Mouse (Mus musculus): ENCODE results near the gene Alox5.

Gene Alox5

DNA sequence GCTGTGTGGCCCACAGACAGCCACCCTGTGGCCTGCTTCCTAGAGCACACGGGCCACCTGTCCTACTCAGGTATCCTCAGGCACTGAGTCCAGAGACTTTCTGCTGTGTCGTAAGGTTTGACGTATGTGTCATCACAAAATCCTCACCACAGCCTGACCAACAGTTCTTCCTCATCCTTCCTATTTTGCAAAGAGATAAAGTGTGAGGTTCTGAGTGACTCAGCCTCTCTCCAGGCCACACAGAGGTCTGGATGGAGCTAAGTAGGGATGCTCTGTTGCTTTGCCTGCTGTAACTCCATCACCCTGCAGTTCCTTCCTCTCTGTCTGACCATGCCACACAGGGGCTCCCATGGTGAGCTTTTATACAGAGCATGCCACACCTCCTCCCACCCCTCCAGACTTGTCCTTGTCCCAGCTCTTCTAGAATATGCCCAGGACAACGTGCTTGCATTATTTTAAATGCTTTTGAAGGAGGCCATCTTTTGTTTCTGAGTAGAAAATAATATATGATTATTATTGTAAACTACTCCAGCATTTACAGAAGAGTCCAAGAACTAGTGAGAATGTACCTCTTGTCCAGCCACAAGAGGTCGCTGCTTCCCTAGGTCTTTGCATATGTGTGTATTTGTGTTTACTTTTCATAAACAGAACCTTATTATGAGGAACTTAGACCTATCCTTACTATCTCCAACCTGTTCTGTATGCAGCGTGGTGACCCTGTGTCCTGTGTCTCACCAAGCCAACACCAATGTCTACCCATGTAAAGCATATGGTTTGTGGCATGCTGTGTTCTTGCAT lies 43.3 kb downstream of the Alox5 start:
- DNase-seq (ENCODE audit: low read depth, low spot score): no peak

DNA sequence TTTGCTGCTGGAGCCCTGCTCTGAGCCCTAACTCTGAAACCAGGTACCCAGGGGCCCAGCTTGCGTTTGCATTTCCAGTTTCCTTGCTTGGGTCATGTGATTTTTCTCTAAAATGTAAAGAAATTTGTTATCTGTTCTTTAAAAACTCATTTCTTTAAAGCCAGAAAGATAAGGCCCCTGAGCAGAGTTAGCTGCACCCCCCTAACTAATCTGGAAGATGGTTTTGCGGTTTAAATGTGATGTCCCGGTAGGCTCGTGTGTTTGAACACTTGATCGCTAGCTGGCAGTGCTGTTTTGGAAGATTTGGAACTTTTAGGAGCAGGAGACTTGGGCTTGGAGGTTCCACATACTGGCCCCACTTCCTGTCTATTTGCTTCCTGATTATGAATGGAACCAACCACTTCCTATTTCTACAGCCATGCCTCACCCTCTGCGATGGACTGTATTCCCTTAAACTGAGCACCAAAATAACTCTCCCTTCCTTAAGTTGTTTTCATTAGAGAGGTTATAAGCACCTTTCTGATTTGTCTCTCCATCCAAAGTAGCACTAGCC lies 44.9 kb downstream of the Alox5 start:
- no peak for DNase-seq (ENCODE audit: low read depth, low spot score)

- no peak for DNase-seq (ENCODE audit: low read depth, low spot score)
These were observed 45.8 kb downstream of the Alox5 start for GRCm38 (mm10) chr6:116415126-116415676.

DNA sequence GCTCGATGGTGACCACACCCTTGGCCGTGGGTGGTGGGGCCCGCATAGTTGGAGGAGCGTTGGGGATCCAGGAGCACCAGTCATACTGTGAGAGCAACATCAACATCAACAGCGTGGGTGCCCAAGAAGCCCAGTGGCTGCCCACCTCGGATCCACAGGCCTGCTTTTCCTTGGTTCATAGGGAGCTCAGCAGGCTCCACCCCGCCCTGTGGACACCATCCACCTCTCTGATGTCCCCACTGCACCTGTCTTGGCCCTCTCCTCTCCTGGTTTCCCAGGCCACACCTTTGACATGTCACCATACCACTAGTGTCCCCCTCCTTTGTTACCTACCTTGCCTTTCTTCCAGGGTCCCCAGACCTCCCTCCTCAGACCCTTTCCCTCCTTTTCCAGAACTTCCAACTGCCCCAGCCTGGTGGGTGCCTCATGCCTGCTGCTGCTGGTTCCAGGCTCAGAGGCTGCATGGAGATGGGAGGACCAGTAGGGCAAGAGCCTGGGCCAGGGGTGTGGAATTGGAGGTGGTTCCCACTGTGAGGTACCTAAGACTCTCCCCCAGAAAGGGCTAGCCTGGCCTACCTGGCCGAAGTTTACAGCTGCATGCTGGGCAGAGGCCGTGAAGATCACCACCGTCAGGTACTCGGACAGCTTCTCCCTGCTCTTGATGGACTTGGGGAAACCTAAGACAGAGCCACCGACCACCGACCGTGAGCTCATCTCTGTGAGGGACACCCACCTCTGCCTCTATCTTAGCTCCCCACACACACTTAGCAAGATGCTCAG lies 48.2 kb downstream of the Alox5 start:
- no peak for DNase-seq (ENCODE audit: low read depth, low spot score)

DNA sequence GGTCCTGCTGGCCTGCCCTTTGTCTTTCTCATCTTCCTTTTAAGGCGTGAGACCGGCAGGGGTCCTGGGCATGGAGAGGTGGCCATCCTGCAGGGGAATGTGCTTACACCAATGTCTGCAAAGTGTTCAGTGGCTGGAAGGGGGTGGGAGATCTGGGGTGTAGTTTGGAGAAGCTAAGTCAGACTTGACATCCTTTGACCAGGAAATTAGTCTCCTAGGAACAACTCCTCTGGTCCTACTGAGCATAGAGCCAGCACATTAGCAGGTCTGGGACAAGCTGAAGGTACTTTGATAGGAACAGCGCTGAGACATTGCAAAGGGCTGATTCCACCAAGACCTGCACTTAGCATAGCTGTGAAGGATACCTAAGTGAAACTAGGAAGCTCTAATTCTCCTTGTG lies 49.3 kb downstream of the Alox5 start:
- no peak for DNase-seq (ENCODE audit: low read depth, low spot score)

GRCm38 (mm10) chr6:116410436-116410835 lies 50.5 kb downstream of the Alox5 start:
- DNase-seq (ENCODE audit: low read depth, low spot score): no peak

GRCm38 (mm10) chr6:116407956-116408657 lies 52.9 kb downstream of the Alox5 start:
- no peak for DNase-seq (ENCODE audit: low read depth, low spot score)

- DNase-seq (ENCODE audit: low read depth, low spot score): no peak
These were observed 53.8 kb downstream of the Alox5 start for GRCm38 (mm10) chr6:116407216-116407615.

DNA sequence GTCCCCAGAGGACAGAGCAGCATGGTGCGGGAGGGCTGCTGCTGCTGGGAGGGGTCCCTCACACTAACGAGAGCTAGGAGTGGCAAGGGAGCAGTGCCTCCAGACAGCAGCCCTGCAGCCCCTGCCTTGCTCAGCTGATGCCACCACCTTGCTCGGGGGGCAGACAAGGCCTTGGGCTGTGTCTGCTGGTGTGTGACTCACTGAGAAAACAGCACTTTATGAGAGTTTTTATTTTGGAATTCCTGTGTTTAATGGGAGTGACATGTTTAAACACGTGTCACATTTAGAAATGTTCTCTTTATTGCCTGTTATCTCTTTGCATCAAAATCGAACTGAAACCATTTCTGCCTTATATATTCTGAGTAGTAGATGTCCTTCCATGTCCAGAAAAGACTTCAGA lies 54.3 kb downstream of the Alox5 start:
- no peak for DNase-seq (ENCODE audit: low read depth, low spot score)

GRCm38 (mm10) chr6:116406152-116406551 lies 54.8 kb downstream of the Alox5 start:
- no peak for DNase-seq (ENCODE audit: low read depth, low spot score)

DNA sequence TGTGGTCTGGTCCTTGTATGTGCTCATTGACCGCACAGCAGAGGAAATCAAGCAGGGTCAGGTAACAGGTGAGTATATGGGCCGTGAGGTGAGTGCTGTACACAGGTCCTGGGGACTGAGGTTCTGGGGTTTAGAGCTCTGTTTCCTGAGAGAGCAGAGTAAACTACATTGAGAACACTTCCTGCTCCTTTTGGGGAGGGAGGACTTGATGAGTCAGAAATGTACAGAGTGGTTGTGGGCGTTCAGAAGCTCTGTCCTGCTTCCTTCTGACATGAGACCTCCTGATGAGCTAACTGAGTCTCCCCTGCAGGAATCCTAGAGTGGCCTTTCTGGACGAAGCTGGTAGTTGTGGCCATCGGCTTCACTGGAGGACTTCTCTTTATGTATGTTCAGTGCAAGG lies 55.3 kb downstream of the Alox5 start:
- no peak for DNase-seq (ENCODE audit: low read depth, low spot score)

DNA sequence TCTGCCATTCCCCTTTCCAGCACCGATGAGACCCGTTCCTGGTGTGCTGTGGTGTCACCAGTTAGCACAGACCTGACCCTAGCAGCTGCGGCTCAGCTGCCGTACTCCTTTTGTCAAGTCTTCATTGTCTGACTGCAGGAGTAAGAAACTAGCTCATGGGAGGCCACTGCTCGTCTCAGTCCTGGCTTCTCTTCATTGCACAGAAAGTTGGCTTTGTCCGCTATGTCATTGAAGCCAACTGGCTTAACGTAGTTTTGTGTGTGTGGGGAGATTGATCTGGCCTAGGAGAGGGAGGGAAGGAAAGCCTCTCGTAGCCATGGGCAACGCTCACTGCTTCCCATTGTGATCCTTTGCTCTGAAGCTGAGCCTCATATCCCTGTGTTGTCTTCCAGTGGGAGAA lies 55.7 kb downstream of the Alox5 start:
- no peak for DNase-seq (ENCODE audit: low read depth, low spot score)

DNA sequence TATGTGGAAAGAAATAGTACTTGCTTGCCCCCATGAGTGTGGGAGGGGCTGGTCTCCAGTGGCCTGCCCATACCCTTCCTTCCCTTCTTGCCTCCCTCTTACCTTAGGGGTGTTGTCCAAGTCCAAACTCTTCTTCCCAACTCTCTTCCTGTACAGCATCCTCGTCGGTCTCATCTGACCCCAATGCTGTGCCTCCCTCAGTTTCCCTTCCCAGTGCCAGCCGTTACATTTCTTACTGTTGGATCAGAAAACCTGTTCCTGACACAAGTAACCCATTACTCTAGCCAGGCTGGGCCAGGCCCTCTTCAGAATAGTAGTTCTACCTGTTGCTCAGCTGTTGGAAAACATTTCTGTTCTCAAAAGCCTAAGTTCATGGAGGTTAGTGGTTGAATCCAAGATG lies 58.6 kb downstream of the Alox5 start:
- DNase-seq (ENCODE audit: low read depth, low spot score): no peak

DNA sequence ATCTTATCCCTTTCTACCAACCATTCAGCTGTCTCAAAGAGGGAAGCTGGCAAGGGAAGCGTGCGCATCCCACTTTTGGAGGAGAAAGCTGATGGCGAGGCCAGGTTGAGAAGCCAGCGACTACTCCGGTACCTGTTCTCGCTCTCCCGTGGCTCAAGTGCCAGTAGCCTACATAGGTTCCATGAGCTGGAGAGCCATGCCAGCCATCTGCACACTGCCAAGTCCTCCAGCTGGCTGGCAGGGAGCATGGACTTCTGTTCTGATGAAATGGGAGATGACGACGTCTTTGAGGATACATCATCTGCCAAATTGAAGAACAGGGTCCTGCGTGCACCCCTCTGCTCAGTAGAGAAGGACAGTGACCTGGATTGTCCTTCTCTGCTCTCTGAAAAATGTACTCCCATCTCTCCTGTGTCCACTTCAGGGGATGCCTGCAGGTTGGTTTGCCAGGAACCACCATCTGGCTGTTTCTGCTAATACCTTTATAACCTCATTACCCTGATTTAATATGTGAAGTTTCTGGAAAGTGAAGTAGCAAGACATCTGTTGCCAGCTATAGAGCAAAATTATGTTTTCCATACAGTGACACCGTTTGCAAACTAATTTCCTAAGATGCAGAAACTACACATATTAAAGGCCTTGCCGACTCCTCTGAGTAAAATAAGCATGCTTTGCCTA lies 59.1 kb downstream of the Alox5 start:
- DNase-seq (ENCODE audit: low read depth, low spot score): no peak

DNA sequence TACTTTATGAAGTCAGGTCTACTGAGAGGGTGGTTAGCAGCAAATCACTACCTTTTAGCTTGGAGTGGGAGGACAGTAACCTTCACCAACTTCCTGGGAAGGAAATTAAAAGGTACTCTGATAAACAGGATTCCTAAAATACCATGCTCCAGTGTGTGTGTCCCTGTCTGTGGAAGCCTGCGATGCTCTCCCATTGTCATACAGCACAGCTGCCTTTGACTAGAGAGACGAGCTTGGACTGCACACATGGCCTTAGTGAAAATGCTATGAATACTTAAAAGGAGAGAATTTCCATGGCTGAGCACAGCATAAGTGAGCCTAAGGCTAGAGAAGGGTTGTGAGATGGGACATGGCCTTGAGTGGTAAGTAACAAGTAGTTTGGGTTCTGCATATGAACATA lies 62.8 kb downstream of the Alox5 start:
- no peak for DNase-seq (ENCODE audit: low read depth, low spot score)

GRCm38 (mm10) chr6:116397621-116398020 lies 63.4 kb downstream of the Alox5 start:
- DNase-seq (ENCODE audit: low read depth, low spot score): no peak

DNA sequence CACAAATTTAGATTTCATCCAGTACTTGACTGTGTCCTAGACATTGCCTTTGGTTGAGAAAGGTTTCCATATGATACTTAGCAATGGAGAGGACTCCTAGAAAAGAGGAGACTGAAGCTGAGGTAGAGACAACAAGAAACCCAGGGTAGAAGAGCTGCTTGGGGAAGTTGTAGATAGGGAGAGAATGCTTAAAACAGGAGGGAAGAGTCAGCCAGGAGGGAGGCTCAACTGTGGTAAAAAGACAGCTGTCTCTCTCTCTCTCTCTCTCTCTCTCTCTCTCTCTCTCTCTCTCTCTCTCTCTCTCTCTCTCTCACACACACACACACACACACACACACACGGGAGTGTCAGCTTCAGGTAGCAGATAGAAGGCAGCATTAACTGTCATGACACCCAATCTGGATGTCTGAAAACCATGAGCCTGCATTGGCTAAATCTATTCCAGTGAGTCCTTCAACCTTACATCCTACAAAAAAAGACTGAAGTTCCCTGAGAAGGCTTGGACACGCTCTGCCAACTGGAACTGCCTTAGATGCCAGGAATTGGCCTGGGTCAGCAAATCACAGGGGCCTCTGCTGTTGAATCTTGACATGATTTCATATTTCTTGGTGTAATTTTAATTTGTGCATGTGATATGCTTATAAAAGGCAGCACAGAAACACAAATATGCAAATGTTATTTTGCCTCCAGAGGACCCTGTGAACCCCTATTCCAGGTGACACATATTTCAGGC lies 65.9 kb downstream of the Alox5 start:
- DNase-seq (ENCODE audit: low read depth, low spot score): no peak

GRCm38 (mm10) chr6:116389481-116389880 lies 71.5 kb downstream of the Alox5 start:
- DNase-seq (ENCODE audit: low read depth, low spot score): no peak

- DNase-seq (ENCODE audit: low read depth, low spot score): no peak
These were observed 72.9 kb downstream of the Alox5 start for GRCm38 (mm10) chr6:116388068-116388467.

GRCm38 (mm10) chr6:116386506-116386905 lies 74.5 kb downstream of the Alox5 start:
- no peak for DNase-seq (ENCODE audit: low read depth, low spot score)

DNA sequence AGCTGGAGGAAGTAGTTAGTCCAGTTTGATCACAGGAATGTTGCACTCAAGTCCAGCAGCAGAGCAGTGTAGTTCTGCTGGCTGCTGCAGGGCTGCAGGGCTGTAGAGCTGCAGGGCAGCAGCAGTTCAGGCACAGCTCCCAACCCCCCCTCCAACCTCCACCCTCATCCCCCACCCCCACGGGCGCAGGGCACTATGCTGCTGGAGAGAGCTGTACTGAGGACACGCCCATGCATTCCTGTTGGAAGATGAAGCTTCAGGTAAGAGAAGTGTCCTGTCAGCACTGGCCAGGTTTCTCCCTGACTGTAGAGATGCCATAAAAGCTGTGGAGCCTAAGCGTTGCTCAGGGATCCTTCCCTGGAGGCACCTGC lies 74.9 kb downstream of the Alox5 start:
- no peak for DNase-seq (ENCODE audit: low read depth, low spot score)
